Mouse (Mus musculus) spleen, adult 2 months (tissue): ENCODE data around the gene Cobl.

Experiments used
- CTCF ChIP-seq: fragments of 200-500 bp; IDR thresholded peaks from 2 replicates; pipeline ENCODE4 v1.5.1; 2011; ENCODE audit warnings: mild to moderate bottlenecking, inconsistent platforms; ENCODE audit not compliant: insufficient read depth, insufficient read length, insufficient replicate concordance; ENCODE audit errors: extremely low read depth
- POLR2A ChIP-seq: fragments of 200-500 bp; IDR thresholded peaks from 2 replicates; pipeline ENCODE4 v1.6.1; 2011; ENCODE audit warnings: low read depth, low read length, inconsistent platforms

DNA sequence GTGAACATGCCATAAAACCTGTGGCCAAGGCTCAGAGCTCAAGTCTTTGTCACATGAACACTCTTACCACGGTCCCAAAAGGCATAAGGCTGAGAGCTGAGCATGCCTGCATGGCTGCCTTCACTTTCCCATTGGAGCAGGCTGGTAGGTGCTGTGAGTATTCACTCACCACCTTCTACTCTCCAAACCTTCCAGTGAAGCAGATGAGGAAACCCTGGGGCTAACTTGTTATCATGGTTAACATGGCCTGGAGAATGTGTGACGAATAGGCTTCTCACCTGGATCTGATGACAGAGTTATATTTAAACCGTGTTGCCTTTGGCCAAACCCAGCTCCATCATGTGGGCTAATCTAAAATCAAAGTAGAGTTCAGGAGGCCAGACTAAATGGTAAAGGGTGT is 237.4 kb downstream of the Cobl start:
- TF ChIP-seq CTCF: no peak
- TF ChIP-seq POLR2A: no peak
